Mouse (Mus musculus): ENCODE data around the gene Srarp. TPM values are rescaled to one million over a fixed set of nuclear protein-coding genes. Genes with fewer than 3 reads are reported as not detected.
A peak's percentile ranks its signal among the peaks of the same experiment; 100 is the strongest.

Srarp gene
- total RNA-seq, 2 experiments from 2014 or later, result 2.9 to 3.4 TPM

GRCm38 (mm10) chr4:141394751-141395150 is 41.2 kb downstream of the Srarp start:
- no peak for DNase-seq (ENCODE audit: low spot score in 2 of 2)

GRCm38 (mm10) chr4:141391293-141391692 is 44.6 kb downstream of the Srarp start:
- DNase-seq (ENCODE audit: low spot score in 2 of 2), result no peak

- no peak for DNase-seq (ENCODE audit: low spot score in 2 of 2)
These were observed 46.3 kb downstream of the Srarp start for GRCm38 (mm10) chr4:141389366-141390150.

- DNase-seq (ENCODE audit: low spot score in 2 of 2), result no peak
These were observed 48.0 kb downstream of the Srarp start for GRCm38 (mm10) chr4:141387933-141388332.

GRCm38 (mm10) chr4:141387093-141387784 is 48.7 kb downstream of the Srarp start:
- DNase-seq (ENCODE audit: low spot score in 2 of 2), result peak; percentile 79 to 83

GRCm38 (mm10) chr4:141386150-141386549 is 49.8 kb downstream of the Srarp start:
- DNase-seq (ENCODE audit: low spot score in 2 of 2), result no peak

- peak in 1 of 2 experiments; percentile 28 for DNase-seq (ENCODE audit: low spot score in 2 of 2)
These were observed 50.6 kb downstream of the Srarp start for GRCm38 (mm10) chr4:141385275-141385674.

Other genes with a start within 250 kb of the Srarp start
- 1 to 10 TPM; 2.0 to 3.9 TPM for gene Rsg1, start 222.1 kb downstream of the Srarp start, total RNA-seq (2021)
- 1 to 10 TPM; 5.8 to 6.7 TPM for gene Arhgef19, start 196.6 kb downstream of the Srarp start, total RNA-seq (2021)
- gene Epha2, start 134.9 kb downstream of the Srarp start, total RNA-seq (2021), result 1 to 10 TPM; 2.5 to 2.7 TPM
- 10 to 100 TPM; 10.2 to 10.3 TPM for gene Fam131c, start 67.9 kb downstream of the Srarp start, total RNA-seq (2021)
- gene Clcnka, start 37.4 kb downstream of the Srarp start, total RNA-seq (2021), result not detected
- gene Clcnkb, start 20.1 kb downstream of the Srarp start, total RNA-seq (2021), result not detected
- under 1 TPM; 0.11 to 0.16 TPM for gene Hspb7, start 15.3 kb downstream of the Srarp start, total RNA-seq (2021)
- gene Zbtb17, start 8.5 kb upstream of the Srarp start, total RNA-seq (2021), result 10 to 100 TPM; 24.2 to 27.4 TPM
- 10 to 100 TPM; 62.9 to 64.5 TPM for gene Spen, start 102.5 kb upstream of the Srarp start, total RNA-seq (2021)
- 1 to 10 TPM; 4.6 to 5.0 TPM for gene Fblim1, start 170.0 kb upstream of the Srarp start, total RNA-seq (2021)
- gene Tmem82, start 182.5 kb upstream of the Srarp start, total RNA-seq (2021), result under 1 TPM; 0.69 to 0.98 TPM
- 1 to 10 TPM; 2.4 TPM for gene Slc25a34, start 187.7 kb upstream of the Srarp start, total RNA-seq (2021)
- 10 to 100 TPM; 55.8 to 57.4 TPM for gene Plekhm2, start 228.8 kb upstream of the Srarp start, total RNA-seq (2021)
- 1 to 10 TPM in 1 of 2 experiments, under 1 TPM in 1; 0.87 to 1.6 TPM for gene Rsc1a1, start 249.5 kb upstream of the Srarp start, total RNA-seq (2021)